Mouse (Mus musculus) erythroblast, embryonic 14.5 days (primary cell): ENCODE data around the gene Mettl7a3.

Experiments
- GATA1 ChIP-seq: IDR thresholded peaks from 2 replicates; pipeline ENCODE4 v1.6.1; 2012; ENCODE audit warnings: low read length, inconsistent platforms, mixed read lengths
- TAL1 ChIP-seq: IDR thresholded peaks from 3 replicates; pipeline ENCODE4 v1.6.1; 2012; ENCODE audit warnings: low read length, inconsistent platforms, mixed read lengths

- no peak for TF ChIP-seq GATA1
- no peak for TF ChIP-seq TAL1
These were observed 53.6 kb downstream of the Mettl7a3 start for GRCm38 (mm10) chr15:100388224-100388835.
